Mouse (Mus musculus) heart, adult 2 months (tissue): ENCODE data around the gene Evc.

Experiments used
- CTCF ChIP-seq: fragments of 200-600 bp; IDR thresholded peaks from 2 replicates; pipeline ENCODE4 v1.8.1; 2022; ENCODE audit warnings: antibody characterized with exemption, mild to moderate bottlenecking, moderate library complexity
- POLR2A ChIP-seq: fragments of 200-500 bp; IDR thresholded peaks from 2 replicates; pipeline ENCODE4 v1.6.1; 2011; ENCODE audit warnings: mild to moderate bottlenecking, low read depth, low read length, control low read depth; ENCODE audit not compliant: insufficient read depth

DNA sequence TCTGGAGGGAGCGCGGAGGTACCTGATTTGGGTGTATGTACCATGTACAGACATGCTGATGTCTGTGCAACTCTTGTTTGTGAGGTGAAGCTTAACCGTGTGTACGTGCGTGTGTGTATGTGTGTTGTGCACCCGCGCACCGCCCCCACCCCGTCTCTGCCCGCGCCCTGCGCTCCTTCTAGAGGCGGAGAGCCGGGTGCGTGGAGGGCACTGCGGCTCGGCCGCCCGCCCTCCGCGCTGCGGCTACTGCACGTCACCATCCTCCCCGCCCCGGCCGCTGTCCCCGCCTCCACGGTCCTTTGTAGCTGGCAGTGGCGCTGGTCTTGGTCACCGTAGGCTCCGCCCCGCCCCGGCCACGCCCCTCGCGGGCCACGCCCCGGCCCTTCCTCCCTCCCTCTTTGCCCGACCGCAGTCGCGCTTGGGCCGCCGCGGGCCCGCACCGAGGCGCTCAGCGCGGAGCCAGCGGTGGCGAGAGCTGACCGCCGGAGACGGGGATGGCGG lies 95.0 kb downstream of the Evc start, which contains the start of gene Crmp1:
- no peak for TF ChIP-seq POLR2A
- no peak for TF ChIP-seq CTCF
